Mouse (Mus musculus) midbrain, embryonic 11.5 days (tissue): ENCODE measurements around the gene Fam227b. TPM values are rescaled to one million over a fixed set of nuclear protein-coding genes. Genes with fewer than 3 reads are reported as not detected.

Experiments
- ATAC-seq: fragments of 200-750 bp; cut with Nextera tagmentation; 2 replicates; pipeline ENCODE4 v1.8.0; 2017; ENCODE audit warnings: moderate TSS enrichment, moderate library complexity; ENCODE audit not compliant: low FRiP score
- DNase-seq: peaks from one replicate; pipeline ENCODE4 v3.0.0; 2015; ENCODE audit warnings: low spot score; ENCODE audit errors: missing footprints
- H3K27ac ChIP-seq: fragments of 300-500 bp; sonication (generic); 2 replicates; pipeline ENCODE4 v1.5.1; 2014; ENCODE audit warnings: low read depth, low read length
- H3K27me3 ChIP-seq: fragments of 300-500 bp; sonication (generic); 2 replicates; pipeline ENCODE4 v1.6.1; 2014; ENCODE audit warnings: mild to moderate bottlenecking, low read length, moderate library complexity, mixed read lengths; ENCODE audit not compliant: control insufficient read depth, insufficient read depth
- H3K36me3 ChIP-seq: fragments of 300-500 bp; sonication (generic); 2 replicates; pipeline ENCODE4 v1.6.1; 2014; ENCODE audit warnings: mild to moderate bottlenecking, low read length, moderate library complexity, mixed read lengths; ENCODE audit not compliant: control insufficient read depth, insufficient read depth
- H3K4me1 ChIP-seq: fragments of 300-500 bp; sonication (generic); 2 replicates; pipeline ENCODE4 v1.6.1; 2014; ENCODE audit warnings: low read length; ENCODE audit not compliant: control insufficient read depth, insufficient read depth
- H3K4me2 ChIP-seq: fragments of 300-500 bp; sonication (generic); 2 replicates; pipeline ENCODE4 v1.6.1; 2014; ENCODE audit warnings: mild to moderate bottlenecking, moderate library complexity
- H3K4me3 ChIP-seq: fragments of 300-500 bp; sonication (generic); 2 replicates; pipeline ENCODE4 v1.5.1; 2014; ENCODE audit warnings: low read depth, low read length
- H3K9ac ChIP-seq: fragments of 300-500 bp; sonication (generic); 2 replicates; pipeline ENCODE4 v1.6.1; 2014; ENCODE audit warnings: low read length
- H3K9me3 ChIP-seq: fragments of 300-500 bp; sonication (generic); 2 replicates; pipeline ENCODE4 v1.6.1; 2016; ENCODE audit warnings: low read length; ENCODE audit not compliant: control insufficient read depth
- WGBS: fragments of 180-500 bp; shearing (Covaris S2); extraction: QIAGEN DNeasy Blood & Tissue Kit; methylation state at CpG from one replicate; pipeline ENCODE4 v1.1.7; 2014; 5-methylcytosine and 5-hydroxymethylcytosine counted together
- polyA plus RNA-seq: library from polyadenylated mRNA; unstranded; fragments of >200 nt; fragmentation: Nextera tagmentation; extraction: Ambion mirVana; gene quantifications from 2 replicates; pipeline ENCODE4 v1.2.1, GENCODE M21; 2014

Fam227b gene
- polyA plus RNA-seq, 1 experiment from 2014 or later: not detected

GRCm38 (mm10) chr2:125975206-125975605 lies 176.6 kb downstream of the Fam227b start:
- Histone ChIP-seq H3K4me3 (no peak overlapping the region), H3K27me3 (no peaks in the 10 kb centered on the region), H3K4me2 (no peak overlapping the region), H3K27ac (no peak overlapping the region), H3K9ac (no peak overlapping the region), H3K9me3 (no peaks in the 10 kb centered on the region), H3K36me3 (no peaks in the 10 kb centered on the region), H3K4me1 (no peaks in the 10 kb centered on the region)
- ATAC-seq: no peak
- DNase-seq: no peak
- 94% methylated on average over 10 of the region's 10 CpGs for WGBS

GRCm38 (mm10) chr2:125973207-125973606 lies 178.6 kb downstream of the Fam227b start:
- H3K4me1 ChIP-seq: no peaks in the 10 kb centered on the region
- no peak overlapping the region for H3K4me3 ChIP-seq
- H3K36me3 ChIP-seq: no peaks in the 10 kb centered on the region
- WGBS: 73% methylated on average over 6 of the region's 6 CpGs
- no peak overlapping the region for H3K27ac ChIP-seq
- ATAC-seq (no peak), DNase-seq (no peak)
- no peak overlapping the region for H3K4me2 ChIP-seq
- no peaks in the 10 kb centered on the region for H3K9me3 ChIP-seq
- H3K9ac ChIP-seq: no peak overlapping the region
- H3K27me3 ChIP-seq: no peaks in the 10 kb centered on the region

GRCm38 (mm10) chr2:125968811-125969210 lies 183.0 kb downstream of the Fam227b start:
- H3K9ac ChIP-seq: no peak overlapping the region
- H3K27me3 ChIP-seq: no peaks in the 10 kb centered on the region
- H3K9me3 ChIP-seq: no peaks in the 10 kb centered on the region
- no peaks in the 10 kb centered on the region for H3K36me3 ChIP-seq
- WGBS: 90% methylated on average over 1 of the region's 1 CpGs
- DNase-seq: no peak
- no peak for ATAC-seq
- H3K4me1 ChIP-seq: no peaks in the 10 kb centered on the region
- no peak overlapping the region for H3K4me3 ChIP-seq
- H3K4me2 ChIP-seq: no peak overlapping the region
- H3K27ac ChIP-seq: no peak overlapping the region

- ATAC-seq (no peak), DNase-seq (no peak)
- Histone ChIP-seq H3K4me2 (no peak overlapping the region), H3K27ac (no peak overlapping the region), H3K4me3 (no peak overlapping the region), H3K36me3 (no peaks in the 10 kb centered on the region), H3K27me3 (no peaks in the 10 kb centered on the region), H3K9me3 (no peaks in the 10 kb centered on the region), H3K4me1 (no peaks in the 10 kb centered on the region), H3K9ac (no peak overlapping the region)
- WGBS: 90% methylated on average over 2 of the region's 2 CpGs
These were observed 203.6 kb downstream of the Fam227b start for GRCm38 (mm10) chr2:125948195-125948594.

- H3K36me3 ChIP-seq: no peaks in the 10 kb centered on the region
- ATAC-seq (no peak), DNase-seq (no peak)
- no peaks in the 10 kb centered on the region for H3K4me1 ChIP-seq
- H3K9me3 ChIP-seq: no peaks in the 10 kb centered on the region
- H3K27ac ChIP-seq: no peak overlapping the region
- H3K4me2 ChIP-seq: no peak overlapping the region
- WGBS: 90% methylated on average over 1 of the region's 1 CpGs
- H3K9ac ChIP-seq: no peak overlapping the region
- no peaks in the 10 kb centered on the region for H3K27me3 ChIP-seq
- no peak overlapping the region for H3K4me3 ChIP-seq
These were observed 208.5 kb downstream of the Fam227b start for GRCm38 (mm10) chr2:125943301-125943700.

- Histone ChIP-seq H3K9ac (no peak overlapping the region), H3K27me3 (no peaks in the 10 kb centered on the region), H3K4me3 (no peak overlapping the region), H3K4me1 (no peaks in the 10 kb centered on the region), H3K4me2 (no peak overlapping the region), H3K36me3 (no peaks in the 10 kb centered on the region), H3K9me3 (no peaks in the 10 kb centered on the region), H3K27ac (no peak overlapping the region)
- WGBS: 79% methylated on average over 6 of the region's 6 CpGs
- no peak for ATAC-seq
- DNase-seq: no peak
These were observed 210.6 kb downstream of the Fam227b start for GRCm38 (mm10) chr2:125941111-125941785.

- Histone ChIP-seq H3K4me2 (no peak overlapping the region), H3K27ac (no peak overlapping the region), H3K9me3 (no peaks in the 10 kb centered on the region), H3K4me3 (no peak overlapping the region), H3K4me1 (no peaks in the 10 kb centered on the region), H3K36me3 (no peaks in the 10 kb centered on the region), H3K27me3 (no peaks in the 10 kb centered on the region), H3K9ac (no peak overlapping the region)
- DNase-seq (no peak), ATAC-seq (no peak)
- 91% methylated on average over 6 of the region's 6 CpGs for WGBS
These were observed 212.7 kb downstream of the Fam227b start for GRCm38 (mm10) chr2:125938993-125939642.

GRCm38 (mm10) chr2:125936396-125936795 lies 215.4 kb downstream of the Fam227b start:
- 52% methylated on average over 5 of the region's 5 CpGs for WGBS
- H3K9ac ChIP-seq: no peak overlapping the region
- H3K27ac ChIP-seq: no peak overlapping the region

GRCm38 (mm10) chr2:125933977-125934376 lies 217.8 kb downstream of the Fam227b start:
- no peak overlapping the region for H3K4me3 ChIP-seq
- no peak for ATAC-seq
- no peaks in the 10 kb centered on the region for H3K4me1 ChIP-seq
- DNase-seq: no peak
- no peak overlapping the region for H3K4me2 ChIP-seq
- H3K9me3 ChIP-seq: no peaks in the 10 kb centered on the region
- H3K36me3 ChIP-seq: no peaks in the 10 kb centered on the region; the same call in 1 of the 2 replicates
- no peak overlapping the region for H3K27ac ChIP-seq
- H3K9ac ChIP-seq: no peak overlapping the region
- 79% methylated on average over 3 of the region's 3 CpGs for WGBS
- no peaks in the 10 kb centered on the region for H3K27me3 ChIP-seq

More at GRCm38 (mm10) chr2:125936396-125936795, 215.4 kb downstream of the Fam227b start:
- no peak overlapping the region for H3K4me3 ChIP-seq
- no peaks in the 10 kb centered on the region; the same call in 1 of the 2 replicates for H3K36me3 ChIP-seq
- no peak overlapping the region for H3K4me2 ChIP-seq
- no peaks in the 10 kb centered on the region for H3K4me1 ChIP-seq
- DNase-seq (no peak), ATAC-seq (no peak)
- H3K9me3 ChIP-seq: no peaks in the 10 kb centered on the region
- H3K27me3 ChIP-seq: no peaks in the 10 kb centered on the region
